7 mouse cellular contexts compared by ENCODE assay signal in the genomic region with DNA sequence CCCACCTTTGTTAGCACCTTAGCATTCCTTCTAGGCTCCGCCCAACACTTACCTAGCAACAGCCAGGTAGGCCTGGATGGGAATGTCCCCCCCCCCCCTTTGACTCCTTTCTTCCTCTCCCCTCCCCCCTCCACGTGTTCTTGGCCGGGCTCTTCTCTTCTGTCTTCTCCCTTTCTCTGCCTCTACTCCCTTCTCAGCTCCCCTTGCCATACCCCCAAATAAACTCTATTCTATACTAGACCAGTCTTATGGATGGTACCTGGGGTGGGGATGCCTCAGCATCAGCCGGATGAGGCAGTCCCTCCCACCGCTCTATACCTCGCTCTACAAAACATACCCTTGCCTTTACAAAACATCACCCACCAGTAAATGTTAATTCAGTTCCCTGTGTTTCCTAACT. TPM values are rescaled to one million over a fixed set of nuclear protein-coding genes. Genes with fewer than 3 reads are reported as not detected.
DNase-seq lines count a peak whose midpoint lies in the region; ATAC-seq lines count a peak whose summit lies in the region.

No protein-coding gene starts in this region.

- peak overlapping the region; percentile 87 for H3K4me3 ChIP-seq in forebrain, embryonic 11.5 days (ENCODE audit: low read depth, low read length)
- peak overlapping the region; percentile 88 for H3K4me3 ChIP-seq in liver, embryonic 13.5 days (replicated peaks)

- 6% methylated on average over 6 of the region's 6 CpGs for WGBS in forebrain, embryonic 11.5 days
- WGBS in liver, embryonic 13.5 days (ENCODE audit: insufficient replicate concordance), result 12% methylated on average over 6 of the region's 6 CpGs

- H3K36me3 ChIP-seq in forebrain, embryonic 11.5 days (ENCODE audit: control insufficient read depth, insufficient read depth, low read length), result no peaks in the 10 kb centered on the region
- 0 out of 2 replicates have a peak, but pooled peaks cover 2% of the 10 kb centered on the region for H3K36me3 ChIP-seq in liver, embryonic 13.5 days

- no peaks in the 10 kb centered on the region for H3K9me3 ChIP-seq in forebrain, embryonic 11.5 days (ENCODE audit: control insufficient read depth, low read length)
- H3K9me3 ChIP-seq in liver, embryonic 13.5 days (replicated peaks), result no peaks in the 10 kb centered on the region

- no peak for ATAC-seq in forebrain, embryonic 11.5 days (replicated peaks; ENCODE audit: low FRiP score)
- no peak for ATAC-seq in liver, embryonic 13.5 days (ENCODE audit: low read depth)

- H3K27me3 ChIP-seq in forebrain, embryonic 11.5 days (ENCODE audit: control insufficient read depth, insufficient read depth, low read length), result no peaks in the 10 kb centered on the region
- no peaks in the 10 kb centered on the region for H3K27me3 ChIP-seq in liver, embryonic 13.5 days

- H3K27ac ChIP-seq in forebrain, embryonic 11.5 days (ENCODE audit: low read depth, low read length), result no peak overlapping the region
- H3K27ac ChIP-seq in liver, embryonic 13.5 days, result no peak overlapping the region

- no peak overlapping the region; the same call in 1 of the 2 replicates for H3K9ac ChIP-seq in forebrain, embryonic 11.5 days (ENCODE audit: low read length)
- H3K9ac ChIP-seq in liver, embryonic 13.5 days, result peak overlapping the region; percentile 78

- no peaks in the 10 kb centered on the region for H3K4me1 ChIP-seq in forebrain, embryonic 11.5 days (replicated peaks; ENCODE audit: control insufficient read depth, insufficient read depth, low read length)
- H3K4me1 ChIP-seq in liver, embryonic 13.5 days (replicated peaks), result peaks cover 23% of the 10 kb centered on the region

- H3K4me2 ChIP-seq in forebrain, embryonic 11.5 days (ENCODE audit: low read depth, low read length, severe bottlenecking), result peak overlapping the region; percentile 82
- H3K4me2 ChIP-seq in liver, embryonic 13.5 days, result peak overlapping the region; percentile 97

- peak; percentile 12 for DNase-seq in thymus, postnatal 4 days
- DNase-seq in thymus, postnatal 25 days, result no peak
- DNase-seq in forebrain, embryonic 11.5 days (ENCODE audit: low spot score), result no peak
- no peak for DNase-seq in liver, embryonic 13.5 days
- no peak for DNase-seq in c-Kit-positive CD71-positive TER-119-positive erythroid progenitor cells, embryonic 14.5 days (ENCODE audit: low spot score)
- no peak for DNase-seq in urinary bladder, adult 2 months (ENCODE audit: low spot score)
- no peak for DNase-seq in spleen, postnatal 10 days (ENCODE audit: low spot score in 2 of 2)

RNA-seq across cellular contexts. Expression of a gene that starts 1.0 kb away (rescaled TPM):
- polyA plus RNA-seq in forebrain, embryonic 11.5 days (2014; fragmentation: Nextera tagmentation; extraction: Ambion mirVana), result 74.7 and 80.2 TPM in 2 replicates
- polyA plus RNA-seq in liver, embryonic 13.5 days (2015; fragmentation: Nextera tagmentation; extraction: Ambion mirVana), result 20.6 and 23.6 TPM in 2 replicates
- 36.6 and 40.4 TPM in 2 replicates for polyA plus RNA-seq in urinary bladder, adult 2 months (2012; rRNA removed)

RNA-seq across cellular contexts. Expression of a gene that starts 38.1 kb away (rescaled TPM):
- 43.6 and 44.9 TPM in 2 replicates for polyA plus RNA-seq in forebrain, embryonic 11.5 days (2014; fragmentation: Nextera tagmentation; extraction: Ambion mirVana)
- 7.2 and 9.3 TPM in 2 replicates for polyA plus RNA-seq in liver, embryonic 13.5 days (2015; fragmentation: Nextera tagmentation; extraction: Ambion mirVana)
- polyA plus RNA-seq in urinary bladder, adult 2 months (2012; rRNA removed), result 27.3 and 27.6 TPM in 2 replicates
